Mouse (Mus musculus) kidney, postnatal 36 days (tissue): ENCODE data around the gene Rgs2.

Experiments used
- DNase-seq, 2 experiments: peaks; one replicate each; pipeline ENCODE4 v3.0.0; 2021 to 2022; ENCODE audit warnings: mixed read lengths in 2 of 2

Rgs2 gene

GRCm38 (mm10) chr1:144003904-144004740, at the start of gene Rgs2:
Gene Rgs2, minus strand, starts transcription at chr1:144004161.
- peak; percentile 93 to 96 for DNase-seq

- DNase-seq: no peak
These were observed 49.4 kb upstream of the Rgs2 start for GRCm38 (mm10) chr1:144053401-144053800.

GRCm38 (mm10) chr1:144041826-144042225, 37.9 kb upstream of the Rgs2 start:
- DNase-seq: no peak

DNA sequence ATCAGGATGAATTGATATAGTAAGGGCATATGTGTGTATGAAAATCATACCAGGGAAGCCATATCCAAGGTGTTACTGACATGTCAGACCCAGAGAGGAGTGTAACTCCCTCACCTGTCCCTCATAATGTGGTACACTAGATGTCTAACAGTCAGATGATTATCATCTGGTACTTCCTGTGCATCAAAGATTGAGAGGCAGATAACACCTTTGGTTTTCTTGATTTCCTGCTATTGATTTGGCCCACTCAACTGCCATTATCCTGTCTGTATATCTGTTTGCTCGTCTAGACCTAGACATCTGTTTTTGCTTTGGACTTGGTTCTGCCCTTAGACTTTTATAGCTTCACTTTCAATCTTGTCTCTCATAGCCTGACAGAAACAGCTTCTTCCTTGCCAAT, 29.5 kb upstream of the Rgs2 start:
- no peak for DNase-seq

GRCm38 (mm10) chr1:144030499-144030898, 26.5 kb upstream of the Rgs2 start:
- peak; percentile 28 to 50 for DNase-seq

DNA sequence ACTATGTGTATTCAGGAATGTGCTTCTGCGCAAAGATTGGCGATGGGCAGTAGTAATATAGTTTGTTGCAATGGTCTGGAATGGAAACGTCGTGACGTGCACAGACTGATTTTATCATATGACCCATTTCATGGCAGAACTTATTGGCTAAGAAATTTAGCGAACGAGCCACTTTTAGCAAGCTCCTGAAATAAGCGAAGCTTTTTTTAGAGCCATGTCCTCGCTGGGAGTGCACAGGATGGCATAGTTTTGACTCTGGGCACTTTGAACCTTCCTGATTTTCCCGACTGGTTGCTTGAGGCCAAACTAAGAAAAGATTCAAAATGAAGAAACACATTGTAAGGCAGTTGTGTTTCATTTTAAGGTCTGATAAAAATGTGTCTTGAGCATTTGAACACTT, 25.7 kb upstream of the Rgs2 start:
- DNase-seq: no peak

DNA sequence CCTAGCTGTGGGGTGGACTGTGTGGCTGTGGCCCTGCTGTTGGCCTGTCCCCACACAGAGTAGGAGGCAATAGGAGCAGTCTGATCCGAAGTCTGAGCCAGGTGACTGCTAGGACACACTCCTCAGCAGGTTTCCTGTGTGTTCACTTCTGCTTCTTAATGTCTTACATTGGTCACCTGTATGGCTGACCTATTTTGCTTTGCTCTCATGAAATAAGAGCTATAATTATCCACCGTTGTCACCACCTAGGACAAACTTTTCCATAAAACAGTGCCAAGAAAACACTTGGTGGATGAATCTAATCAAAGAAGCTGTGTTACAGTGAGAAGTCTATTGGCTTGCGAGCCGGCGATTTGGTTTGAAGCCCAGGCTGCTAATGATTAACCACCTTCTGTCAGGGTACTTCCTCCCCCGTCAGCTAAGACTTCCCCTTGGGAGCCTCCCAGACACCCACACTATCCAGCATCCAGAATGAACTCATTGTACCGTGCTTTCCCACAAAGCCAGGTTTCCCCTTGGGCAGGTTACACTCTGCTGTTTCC, 14.5 kb upstream of the Rgs2 start:
- DNase-seq: peak; percentile 73 to 79

GRCm38 (mm10) chr1:144013913-144014312, 10.0 kb upstream of the Rgs2 start:
- DNase-seq: no peak

DNA sequence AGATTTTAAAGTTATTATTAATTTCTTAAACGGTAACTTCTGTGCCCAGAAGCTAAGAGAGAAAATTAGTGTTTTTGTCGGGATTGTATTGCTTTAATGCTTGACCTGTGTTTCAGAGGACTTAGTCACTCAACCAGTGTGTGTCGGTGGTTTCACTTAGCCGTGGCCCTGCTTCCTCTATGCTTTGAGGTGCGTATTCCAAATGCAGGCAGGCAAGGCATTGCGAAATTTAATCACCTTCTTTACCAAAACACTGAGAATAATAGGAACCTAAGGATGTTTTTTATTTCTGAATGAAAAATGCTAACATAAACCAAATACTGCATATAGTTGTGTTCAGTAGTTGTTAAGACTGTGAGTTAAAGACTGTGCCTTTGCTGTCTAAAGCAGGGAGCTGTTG, 3.4 kb upstream of the Rgs2 start:
- DNase-seq: no peak

DNA sequence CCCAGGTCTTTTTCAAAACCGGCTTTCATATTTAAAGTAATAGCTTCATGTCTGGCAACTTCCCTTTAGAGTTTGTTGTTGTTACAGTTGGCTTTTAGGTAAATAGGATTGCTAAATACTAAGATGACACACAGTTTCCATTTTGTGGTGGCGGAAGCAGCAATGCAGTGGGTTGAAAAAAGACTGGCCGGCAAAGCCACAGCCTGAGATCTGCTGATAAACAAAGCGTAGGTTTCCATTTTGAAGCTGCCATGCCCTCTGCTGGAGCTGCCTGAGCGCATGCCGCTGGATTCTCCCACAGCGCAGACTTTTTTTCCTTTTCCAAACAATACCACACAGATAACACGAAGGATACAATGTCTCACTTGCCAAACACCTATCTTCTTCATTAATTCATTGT, 2.6 kb upstream of the Rgs2 start:
- peak; percentile 80 to 82 for DNase-seq

DNA sequence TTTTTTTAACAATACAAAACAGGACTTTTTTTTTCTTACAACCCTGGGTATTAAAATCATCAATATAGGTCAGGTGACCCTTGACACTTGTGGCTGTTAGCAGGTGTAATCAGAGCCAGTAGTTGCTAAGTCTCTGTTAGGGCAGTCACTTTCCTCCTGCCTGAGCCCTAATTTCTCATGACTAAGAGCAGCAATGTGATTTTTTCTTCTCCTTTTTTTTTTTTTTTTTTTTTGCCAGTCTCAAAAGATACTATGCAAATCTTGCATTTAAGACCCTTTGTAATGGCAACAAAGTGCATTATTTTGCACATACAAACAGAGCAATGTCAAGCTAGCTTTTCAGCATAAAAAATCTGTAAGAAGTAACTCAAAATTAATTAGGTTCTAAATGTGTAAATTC, 1.7 kb upstream of the Rgs2 start:
- no peak for DNase-seq

- DNase-seq: peak in 1 of 2 experiments; percentile 7
These were observed 780 bp upstream of the Rgs2 start for GRCm38 (mm10) chr1:144004741-144005140.

- peak in 1 of 2 experiments; percentile 22 for DNase-seq
These were observed 545 bp downstream of the Rgs2 start for GRCm38 (mm10) chr1:144003416-144003815.

GRCm38 (mm10) chr1:144002715-144003066, 1.3 kb downstream of the Rgs2 start:
- no peak for DNase-seq

- no peak for DNase-seq
These were observed 1.8 kb downstream of the Rgs2 start for GRCm38 (mm10) chr1:144002036-144002714.

DNA sequence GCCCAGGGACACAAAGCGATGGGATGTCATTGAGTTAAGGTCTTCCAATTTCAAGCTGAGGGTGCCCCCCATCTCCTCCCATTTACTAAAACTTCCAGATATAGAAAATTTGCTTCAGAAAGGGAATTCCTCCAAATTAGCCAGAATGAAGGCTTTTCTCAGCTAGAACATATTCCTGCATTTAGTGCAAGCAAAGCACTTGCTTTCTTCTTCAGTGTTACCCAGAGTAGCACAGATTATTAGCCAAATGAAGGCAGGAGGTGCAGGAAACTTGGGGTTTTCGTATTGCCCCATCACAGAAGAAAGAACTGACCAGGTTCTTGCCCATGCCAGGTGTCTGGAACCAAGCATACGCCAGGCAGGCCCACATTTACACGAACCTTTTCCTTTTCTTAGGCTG, 3.7 kb downstream of the Rgs2 start:
- DNase-seq: no peak

DNA sequence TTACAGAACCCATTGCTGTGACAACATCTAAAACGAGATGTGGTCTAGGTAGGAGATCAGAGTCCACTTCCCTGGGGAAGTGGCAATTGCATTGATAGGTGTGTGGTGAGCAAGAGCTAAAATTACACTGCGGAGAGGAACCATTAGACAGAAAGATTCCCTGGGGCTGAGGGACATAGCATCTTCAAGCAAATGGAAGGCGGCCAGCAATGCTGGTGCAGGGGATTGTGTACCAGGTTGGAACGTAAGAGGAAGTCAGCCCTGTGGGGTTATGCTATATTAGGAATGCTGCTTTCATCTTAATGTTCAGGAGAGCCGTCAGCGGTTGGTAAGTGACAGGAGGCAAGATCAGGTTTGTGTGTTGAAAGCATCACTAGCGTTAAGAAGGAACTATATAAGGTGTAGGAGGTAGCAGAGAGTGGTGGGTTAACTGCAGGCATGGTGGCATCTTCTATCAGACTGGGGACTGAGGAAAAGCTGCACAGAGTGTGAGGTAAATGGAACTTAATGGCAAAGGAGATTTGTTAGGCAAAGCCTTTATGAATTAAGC, 4.5 kb downstream of the Rgs2 start:
- DNase-seq: no peak

DNA sequence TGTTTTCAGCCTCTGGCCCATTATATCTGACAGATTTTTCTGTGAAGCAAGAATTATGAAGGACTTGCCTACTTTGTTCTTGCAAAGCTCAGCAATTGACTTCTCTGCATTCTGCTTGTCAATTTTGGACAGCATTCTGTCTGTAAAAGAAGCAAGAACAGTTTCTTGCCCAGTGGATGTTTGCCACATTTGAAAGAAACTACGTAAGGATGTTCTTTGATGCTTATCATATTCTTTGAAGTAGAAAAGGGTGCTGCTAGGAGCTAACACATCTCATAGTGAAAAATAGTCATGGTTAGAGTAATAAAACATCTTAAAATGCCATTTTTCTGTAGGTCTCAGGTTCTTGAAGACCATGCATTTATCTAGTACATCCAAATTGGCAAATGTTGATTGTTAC, 10.9 kb downstream of the Rgs2 start:
- DNase-seq: no peak

DNA sequence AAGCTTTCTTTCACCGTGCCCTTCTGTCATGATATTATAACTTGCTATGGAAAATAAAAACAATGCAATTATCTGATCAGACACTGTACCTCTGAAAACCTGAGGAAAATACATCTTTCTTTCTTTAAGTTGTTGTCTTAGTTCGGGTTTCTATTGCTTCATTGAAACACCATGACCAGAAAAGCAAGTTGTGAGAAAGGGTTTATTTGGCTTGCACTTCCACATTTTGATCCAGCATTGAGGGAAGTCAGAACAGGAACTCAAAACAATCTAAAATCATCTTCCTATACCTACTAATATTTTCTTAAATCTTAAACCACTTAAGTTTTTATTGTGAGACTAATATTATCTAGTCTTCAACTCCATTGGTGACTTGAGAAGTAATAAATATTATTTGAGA, 11.4 kb downstream of the Rgs2 start:
- no peak for DNase-seq

DNA sequence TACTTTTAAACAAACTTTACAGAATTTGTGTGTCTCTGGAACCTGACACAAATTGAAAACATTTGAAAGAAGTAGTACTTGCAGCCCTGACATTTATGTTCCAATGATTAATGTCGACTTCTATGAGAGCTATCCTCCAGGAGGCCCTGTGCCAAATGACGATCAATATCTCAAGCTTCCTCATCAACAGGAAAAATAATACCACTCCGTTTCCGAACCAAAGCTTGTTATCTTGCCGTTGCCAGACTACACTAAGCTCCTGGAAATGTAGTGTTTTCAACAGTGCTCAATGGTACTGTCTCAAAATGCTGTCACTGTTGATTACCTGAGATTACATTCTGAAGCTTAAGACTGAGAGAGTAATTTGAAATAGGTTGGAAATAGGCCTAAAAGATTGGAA, 13.7 kb downstream of the Rgs2 start:
- no peak for DNase-seq

DNA sequence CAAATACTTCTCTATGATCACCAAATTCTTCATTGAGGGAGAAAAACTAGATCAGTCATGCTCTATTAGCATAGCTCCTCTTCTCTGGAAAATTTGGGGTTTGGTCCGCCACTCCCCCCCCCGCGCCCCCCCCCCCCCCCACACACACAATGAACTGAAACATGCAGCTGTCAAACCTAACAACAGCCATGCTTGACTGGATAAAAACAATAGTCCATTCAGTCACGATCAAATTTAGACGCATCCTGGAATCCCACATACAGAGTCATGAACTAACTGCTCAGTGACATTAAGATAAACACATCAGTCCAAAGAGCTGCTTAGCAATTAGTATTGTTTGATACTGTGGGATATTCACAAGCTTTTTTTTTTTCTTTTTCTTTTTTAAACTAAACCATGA, 14.2 kb downstream of the Rgs2 start:
- DNase-seq: no peak

- DNase-seq: no peak
These were observed 15.2 kb downstream of the Rgs2 start for GRCm38 (mm10) chr1:143988756-143989155.

DNA sequence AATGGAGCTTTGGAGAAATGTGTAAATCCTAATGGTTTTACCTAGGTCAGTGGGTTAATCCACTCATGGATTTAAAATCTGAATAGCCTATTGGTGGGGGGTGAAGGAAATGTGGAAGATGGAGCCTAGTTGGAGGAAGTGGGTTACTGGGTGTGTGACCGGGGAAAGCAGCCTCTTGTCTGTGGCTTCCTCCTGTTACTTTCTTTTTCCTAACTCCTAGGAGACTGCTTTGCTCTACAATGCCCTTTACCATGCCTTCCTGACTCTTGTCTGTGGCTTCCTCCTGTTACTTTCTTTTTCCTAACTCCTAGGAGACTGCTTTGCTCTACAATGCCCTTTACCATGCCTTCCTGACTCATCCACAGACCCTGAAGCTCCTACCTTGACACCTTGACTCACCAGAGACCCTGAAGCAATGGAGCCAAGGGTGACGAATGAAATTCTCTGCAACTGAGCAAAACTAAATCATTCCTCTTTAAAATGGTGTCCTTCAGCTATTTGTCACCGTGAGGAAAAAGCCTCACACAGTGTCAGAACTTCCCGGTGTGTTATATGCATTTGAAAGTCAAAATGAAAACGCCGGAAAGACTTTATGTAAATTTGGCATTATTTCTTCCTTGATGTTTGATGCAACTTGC, 18.9 kb downstream of the Rgs2 start:
- no peak for DNase-seq
